Mouse (Mus musculus) 416B (cell line): ENCODE results near the gene Cep350.

Experiments
- DNase-seq: peaks from one replicate; pipeline ENCODE4 v3.0.0; 2011; ENCODE audit warnings: low read depth

Cep350 gene

GRCm38 (mm10) chr1:155973068-155973718, at the start of gene Cep350:
Gene Cep350, minus strand, starts transcription at chr1:155973255.
- DNase-seq = peak; percentile 98

- DNase-seq = no peak
Observed at GRCm38 (mm10) chr1:156020402-156020801, 47.3 kb upstream of the Cep350 start.

- DNase-seq = no peak
Observed at GRCm38 (mm10) chr1:156019800-156020199, 46.7 kb upstream of the Cep350 start.

GRCm38 (mm10) chr1:156009003-156009402, 35.9 kb upstream of the Cep350 start:
- DNase-seq = no peak

- DNase-seq = no peak
Observed at GRCm38 (mm10) chr1:156005906-156006305, 32.9 kb upstream of the Cep350 start.

GRCm38 (mm10) chr1:156003201-156003935, 30.3 kb upstream of the Cep350 start:
- DNase-seq = no peak

GRCm38 (mm10) chr1:156002366-156002765, 29.3 kb upstream of the Cep350 start:
- DNase-seq = no peak

- DNase-seq = no peak
Observed at GRCm38 (mm10) chr1:155995612-155996011, 22.6 kb upstream of the Cep350 start.

GRCm38 (mm10) chr1:155994524-155994923, 21.5 kb upstream of the Cep350 start:
- no peak for DNase-seq

- DNase-seq = no peak
Observed at GRCm38 (mm10) chr1:155990391-155990790, 17.3 kb upstream of the Cep350 start.

GRCm38 (mm10) chr1:155989387-155989786, 16.3 kb upstream of the Cep350 start:
- DNase-seq = no peak

- DNase-seq = no peak
Observed at GRCm38 (mm10) chr1:155987625-155988024, 14.6 kb upstream of the Cep350 start.

GRCm38 (mm10) chr1:155974931-155975330, 1.9 kb upstream of the Cep350 start:
- DNase-seq = no peak

GRCm38 (mm10) chr1:155973719-155974379, 794 bp upstream of the Cep350 start:
- DNase-seq = no peak

- DNase-seq = peak; percentile 58
Observed at GRCm38 (mm10) chr1:155972146-155973067, 648 bp downstream of the Cep350 start.

- peak; percentile 26 for DNase-seq
Observed at GRCm38 (mm10) chr1:155949170-155949569, 23.9 kb downstream of the Cep350 start.

GRCm38 (mm10) chr1:155944361-155944760, 28.7 kb downstream of the Cep350 start:
- DNase-seq = no peak

GRCm38 (mm10) chr1:155937416-155937815, 35.6 kb downstream of the Cep350 start:
- DNase-seq = no peak

GRCm38 (mm10) chr1:155934702-155935101, 38.4 kb downstream of the Cep350 start:
- no peak for DNase-seq

GRCm38 (mm10) chr1:155903561-155903960, 69.5 kb downstream of the Cep350 start:
- DNase-seq = no peak

- no peak for DNase-seq
Observed at GRCm38 (mm10) chr1:155901348-155901747, 71.7 kb downstream of the Cep350 start.

GRCm38 (mm10) chr1:155894382-155894781, 78.7 kb downstream of the Cep350 start:
- no peak for DNase-seq
